Mouse (Mus musculus): ENCODE measurements at regions not wholly inside any gene's neighbourhood (a gene's known extent, or its start where the extent isn't known, plus 50 kb on each side); places are given as distances from the start of the nearest gene placed in this dataset.
A peak's percentile ranks its signal among the peaks of the same experiment; 100 is the strongest.

GRCm38 (mm10) chr2:77341575-77342332, 61.4 kb upstream of the Sestd1 start:
- no peak overlapping the region for H3ac ChIP-seq (ENCODE audit: control insufficient read depth, insufficient read length, low read depth)

GRCm38 (mm10) chr2:77340076-77340475, 59.7 kb upstream of the Sestd1 start:
- no peak overlapping the region for H3ac ChIP-seq (ENCODE audit: control insufficient read depth, insufficient read length, low read depth)
- TF ChIP-seq CEBPB (IDR thresholded peaks at IDR 0.05; ENCODE audit: low read depth) (no peak), FOSL1 (IDR thresholded peaks at IDR 0.05; ENCODE audit: insufficient read depth, low read length, poor library complexity, severe bottlenecking) (no peak), MYOG (IDR thresholded peaks at IDR 0.05; ENCODE audit: control insufficient read depth, extremely low read depth, insufficient read length) (no peak), MYOD1 (IDR thresholded peaks at IDR 0.05; ENCODE audit: control insufficient read depth, insufficient read length, low read depth) (no peak)
- H3K79me3 ChIP-seq (ENCODE audit: low read depth) = no peaks in the 10 kb centered on the region
- H3K36me3 ChIP-seq (ENCODE audit: control insufficient read depth, insufficient read depth) = no peaks in the 10 kb centered on the region
- no peak overlapping the region for H3K4me3 ChIP-seq (ENCODE audit: insufficient read depth, poor library complexity, severe bottlenecking)
- H3K79me2 ChIP-seq (ENCODE audit: control insufficient read depth, insufficient read depth) = no peaks in the 10 kb centered on the region
- H3K27me3 ChIP-seq (ENCODE audit: control insufficient read depth, insufficient read depth, insufficient read length) = no peaks in the 10 kb centered on the region

More at GRCm38 (mm10) chr2:77341575-77342332, 61.4 kb upstream of the Sestd1 start:
- no peaks in the 10 kb centered on the region for H3K36me3 ChIP-seq (ENCODE audit: control insufficient read depth, insufficient read depth)
- H3K79me2 ChIP-seq (ENCODE audit: control insufficient read depth, insufficient read depth) = no peaks in the 10 kb centered on the region
- TF ChIP-seq MAX (IDR thresholded peaks at IDR 0.05) (peak; percentile 34), MYOD1 (IDR thresholded peaks at IDR 0.05; ENCODE audit: control insufficient read depth, insufficient read length, low read depth) (no peak), FOSL1 (IDR thresholded peaks at IDR 0.05; ENCODE audit: insufficient read depth, low read length, poor library complexity, severe bottlenecking) (no peak), CTCF (IDR thresholded peaks at IDR 0.05; ENCODE audit: control insufficient read depth, insufficient read depth, insufficient read length) (peak; percentile 95)
- no peaks in the 10 kb centered on the region for H3K79me3 ChIP-seq (ENCODE audit: low read depth)
- no peaks in the 10 kb centered on the region for H3K27me3 ChIP-seq (ENCODE audit: control insufficient read depth, insufficient read depth, insufficient read length)
- no peak overlapping the region for H3K4me3 ChIP-seq (ENCODE audit: insufficient read depth, poor library complexity, severe bottlenecking)

GRCm38 (mm10) chr2:77337786-77338406, 57.5 kb upstream of the Sestd1 start:
- Histone ChIP-seq H3K4me3 (ENCODE audit: insufficient read depth, poor library complexity, severe bottlenecking) (no peak overlapping the region), H3K79me2 (ENCODE audit: control insufficient read depth, insufficient read depth) (no peaks in the 10 kb centered on the region), H3K27me3 (ENCODE audit: control insufficient read depth, insufficient read depth, insufficient read length) (no peaks in the 10 kb centered on the region), H3ac (ENCODE audit: control insufficient read depth, insufficient read length, low read depth) (no peak overlapping the region), H3K79me3 (ENCODE audit: low read depth) (no peaks in the 10 kb centered on the region), H3K36me3 (ENCODE audit: control insufficient read depth, insufficient read depth) (no peaks in the 10 kb centered on the region)
- TF ChIP-seq CTCF (IDR thresholded peaks at IDR 0.05; ENCODE audit: control insufficient read depth, insufficient read depth, insufficient read length) (no peak), FOSL1 (IDR thresholded peaks at IDR 0.05; ENCODE audit: insufficient read depth, low read length, poor library complexity, severe bottlenecking) (no peak), MYOG (IDR thresholded peaks at IDR 0.05; ENCODE audit: control insufficient read depth, extremely low read depth, insufficient read length) (no peak), USF1 (IDR thresholded peaks at IDR 0.05; ENCODE audit: low read depth) (no peak), MYOD1 (IDR thresholded peaks at IDR 0.05; ENCODE audit: control insufficient read depth, insufficient read length, low read depth) (no peak), MAX (IDR thresholded peaks at IDR 0.05) (no peak), CEBPB (IDR thresholded peaks at IDR 0.05; ENCODE audit: low read depth) (no peak)

DNA sequence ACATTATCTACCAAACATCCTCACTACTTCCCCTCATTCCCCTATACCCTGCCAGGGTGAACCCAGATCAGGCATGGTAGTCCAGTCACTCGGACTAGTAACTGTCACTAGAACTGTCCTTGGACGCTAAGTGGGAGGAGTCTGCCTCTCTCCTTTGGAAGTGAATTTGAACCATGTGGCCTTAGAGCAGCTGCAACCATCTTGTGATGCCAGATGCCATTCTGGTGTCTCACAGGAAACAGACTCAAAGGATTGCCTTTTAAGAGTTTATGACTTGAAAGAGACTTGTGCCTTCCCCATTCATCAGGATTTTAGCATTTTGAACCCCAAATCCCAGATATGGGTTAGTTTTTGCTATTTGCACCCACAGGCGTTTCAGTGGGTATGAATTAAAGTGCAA, 56.9 kb upstream of the Sestd1 start:
- Histone ChIP-seq H3ac (ENCODE audit: control insufficient read depth, insufficient read length, low read depth) (no peak overlapping the region), H3K27me3 (ENCODE audit: control insufficient read depth, insufficient read depth, insufficient read length) (no peaks in the 10 kb centered on the region), H3K4me3 (ENCODE audit: insufficient read depth, poor library complexity, severe bottlenecking) (no peak overlapping the region), H3K36me3 (ENCODE audit: control insufficient read depth, insufficient read depth) (no peaks in the 10 kb centered on the region), H3K79me3 (ENCODE audit: low read depth) (no peaks in the 10 kb centered on the region), H3K79me2 (ENCODE audit: control insufficient read depth, insufficient read depth) (no peaks in the 10 kb centered on the region)
- TF ChIP-seq CEBPB (IDR thresholded peaks at IDR 0.05; ENCODE audit: low read depth) (no peak), MYOD1 (IDR thresholded peaks at IDR 0.05; ENCODE audit: control insufficient read depth, insufficient read length, low read depth) (peak; percentile 62)

DNA sequence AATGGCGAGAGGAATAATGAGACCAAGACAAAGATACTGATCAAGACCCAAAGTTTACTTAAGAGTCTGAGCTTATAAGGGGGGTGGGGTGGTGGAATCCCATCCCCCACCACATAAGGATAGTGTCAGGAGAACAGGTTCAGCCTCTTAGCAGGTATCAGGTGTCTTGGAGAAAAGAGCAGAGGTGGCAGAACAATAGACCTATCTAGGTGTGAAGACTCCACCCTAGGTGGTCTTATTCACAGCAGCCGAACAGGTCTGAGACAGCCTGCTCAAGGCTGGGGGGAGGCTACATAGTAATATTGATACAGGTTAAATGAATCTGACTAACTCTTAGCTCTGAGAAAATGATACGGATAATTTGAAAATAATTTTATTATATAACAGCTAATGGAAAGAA, 56.4 kb upstream of the Sestd1 start:
- no peaks in the 10 kb centered on the region for H3K79me3 ChIP-seq (ENCODE audit: low read depth)
- no peaks in the 10 kb centered on the region for H3K36me3 ChIP-seq (ENCODE audit: control insufficient read depth, insufficient read depth)
- no peak overlapping the region for H3ac ChIP-seq (ENCODE audit: control insufficient read depth, insufficient read length, low read depth)
- TF ChIP-seq MAX (IDR thresholded peaks at IDR 0.05) (no peak), FOSL1 (IDR thresholded peaks at IDR 0.05; ENCODE audit: insufficient read depth, low read length, poor library complexity, severe bottlenecking) (no peak), MYOG (IDR thresholded peaks at IDR 0.05; ENCODE audit: control insufficient read depth, extremely low read depth, insufficient read length) (no peak), CEBPB (IDR thresholded peaks at IDR 0.05; ENCODE audit: low read depth) (no peak), MYOD1 (IDR thresholded peaks at IDR 0.05; ENCODE audit: control insufficient read depth, insufficient read length, low read depth) (no peak), USF1 (IDR thresholded peaks at IDR 0.05; ENCODE audit: low read depth) (no peak), CTCF (IDR thresholded peaks at IDR 0.05; ENCODE audit: control insufficient read depth, insufficient read depth, insufficient read length) (no peak)
- H3K79me2 ChIP-seq (ENCODE audit: control insufficient read depth, insufficient read depth) = no peaks in the 10 kb centered on the region
- H3K27me3 ChIP-seq (ENCODE audit: control insufficient read depth, insufficient read depth, insufficient read length) = no peaks in the 10 kb centered on the region
- no peak overlapping the region for H3K4me3 ChIP-seq (ENCODE audit: insufficient read depth, poor library complexity, severe bottlenecking)

- no peak overlapping the region for H3ac ChIP-seq (ENCODE audit: control insufficient read depth, insufficient read length, low read depth)
- TF ChIP-seq CTCF (IDR thresholded peaks at IDR 0.05; ENCODE audit: control insufficient read depth, insufficient read depth, insufficient read length) (no peak), CEBPB (IDR thresholded peaks at IDR 0.05; ENCODE audit: low read depth) (no peak), USF1 (IDR thresholded peaks at IDR 0.05; ENCODE audit: low read depth) (no peak), FOSL1 (IDR thresholded peaks at IDR 0.05; ENCODE audit: insufficient read depth, low read length, poor library complexity, severe bottlenecking) (no peak), MAX (IDR thresholded peaks at IDR 0.05) (no peak), MYOD1 (IDR thresholded peaks at IDR 0.05; ENCODE audit: control insufficient read depth, insufficient read length, low read depth) (no peak), MYOG (IDR thresholded peaks at IDR 0.05; ENCODE audit: control insufficient read depth, extremely low read depth, insufficient read length) (no peak)
- H3K4me3 ChIP-seq (ENCODE audit: insufficient read depth, poor library complexity, severe bottlenecking) = no peak overlapping the region
Measured at GRCm38 (mm10) chr2:77334706-77335105, 54.3 kb upstream of the Sestd1 start.

More at GRCm38 (mm10) chr2:77334706-77335105, 54.3 kb upstream of the Sestd1 start:
- no peaks in the 10 kb centered on the region for H3K79me2 ChIP-seq (ENCODE audit: control insufficient read depth, insufficient read depth)
- no peaks in the 10 kb centered on the region for H3K79me3 ChIP-seq (ENCODE audit: low read depth)
- H3K36me3 ChIP-seq (ENCODE audit: control insufficient read depth, insufficient read depth) = no peaks in the 10 kb centered on the region
- no peaks in the 10 kb centered on the region for H3K27me3 ChIP-seq (ENCODE audit: control insufficient read depth, insufficient read depth, insufficient read length)

Measured in C2C12 (cell line).